Mouse (Mus musculus) thymus, postnatal 14 days (tissue): ENCODE measurements at regions not wholly inside any gene's neighbourhood (a gene's known extent, or its start where the extent isn't known, plus 50 kb on each side); places are given as distances from the start of the nearest gene placed in this dataset.

Source experiments
- DNase-seq: peaks from one replicate; pipeline ENCODE4 v3.0.0; 2021

DNA sequence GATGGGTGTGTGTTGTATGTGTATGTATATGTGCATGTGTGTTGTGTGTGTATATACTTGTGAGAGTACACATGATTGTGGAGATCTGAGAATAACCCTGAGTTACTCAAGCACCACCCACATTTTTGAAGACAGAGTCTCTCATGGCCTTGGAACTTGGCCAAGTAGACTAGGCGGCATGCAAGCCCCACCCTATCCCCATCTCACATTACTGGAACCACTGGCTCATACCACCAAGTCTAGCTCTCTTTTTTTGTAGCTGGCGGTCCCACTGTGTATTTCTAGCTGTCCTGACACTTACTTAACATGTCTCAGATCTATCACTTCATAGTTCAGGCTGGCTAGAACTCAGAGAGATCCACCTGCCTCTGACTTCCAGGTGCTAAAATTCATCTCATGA is 128.0 kb upstream of the Hs6st1 start:
- no peak for DNase-seq

GRCm38 (mm10) chr1:35941642-35942077 is 126.5 kb upstream of the Hs6st1 start:
- DNase-seq, result no peak

GRCm38 (mm10) chr1:35942222-35942621 is 126.0 kb upstream of the Hs6st1 start:
- no peak for DNase-seq

DNA sequence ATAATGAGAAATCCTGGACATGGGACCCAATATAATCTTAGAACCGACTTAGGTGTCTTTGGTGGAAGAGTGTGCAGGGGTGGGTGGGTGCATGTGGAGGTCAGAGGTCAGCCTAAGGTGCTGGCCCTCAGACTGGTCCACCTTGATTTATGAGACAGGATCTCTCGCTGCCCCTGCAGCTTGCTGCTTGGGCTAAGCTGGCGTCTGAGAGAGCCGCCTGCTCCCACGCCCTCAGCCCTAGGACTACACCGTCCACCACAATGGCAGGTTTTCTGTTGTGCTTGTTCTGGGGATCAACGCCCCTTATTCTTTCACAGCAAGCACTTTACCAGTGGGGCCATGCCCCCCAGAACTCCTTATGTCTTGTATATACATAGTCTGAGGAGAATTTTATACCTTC is 124.4 kb upstream of the Hs6st1 start:
- no peak for DNase-seq

GRCm38 (mm10) chr1:35944376-35944775 is 123.8 kb upstream of the Hs6st1 start:
- no peak for DNase-seq

GRCm38 (mm10) chr1:35944849-35945248 is 123.4 kb upstream of the Hs6st1 start:
- no peak for DNase-seq

- DNase-seq, result no peak
Measured at GRCm38 (mm10) chr1:35945596-35945995, 122.6 kb upstream of the Hs6st1 start.

DNA sequence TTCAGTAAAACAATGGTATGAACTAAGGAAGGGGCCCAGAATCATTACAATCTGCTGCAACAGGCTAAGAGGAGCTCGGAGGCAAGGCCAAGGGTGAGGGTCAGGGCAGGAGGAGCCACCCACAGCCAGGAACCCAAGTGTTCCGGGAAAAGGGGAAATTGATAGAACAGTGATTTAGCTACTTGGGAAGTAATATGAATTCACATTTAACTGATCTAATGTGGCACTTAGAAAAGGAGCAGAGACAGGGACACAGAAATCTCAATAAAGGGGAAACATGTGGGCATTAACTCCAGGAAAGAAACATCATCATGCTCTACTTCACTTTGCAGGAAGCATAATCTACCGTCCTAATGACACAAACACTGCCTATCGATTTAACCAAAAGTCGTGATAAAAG is 120.1 kb upstream of the Hs6st1 start:
- DNase-seq, result no peak

- DNase-seq, result no peak
Measured at GRCm38 (mm10) chr1:35951082-35951481, 117.1 kb upstream of the Hs6st1 start.

- DNase-seq, result no peak
Measured at GRCm38 (mm10) chr1:35953721-35954120, 114.5 kb upstream of the Hs6st1 start.

GRCm38 (mm10) chr1:35957425-35958372 is 110.5 kb upstream of the Hs6st1 start:
- no peak for DNase-seq

- DNase-seq, result no peak
Measured at GRCm38 (mm10) chr1:35959729-35960128, 108.5 kb upstream of the Hs6st1 start.

DNA sequence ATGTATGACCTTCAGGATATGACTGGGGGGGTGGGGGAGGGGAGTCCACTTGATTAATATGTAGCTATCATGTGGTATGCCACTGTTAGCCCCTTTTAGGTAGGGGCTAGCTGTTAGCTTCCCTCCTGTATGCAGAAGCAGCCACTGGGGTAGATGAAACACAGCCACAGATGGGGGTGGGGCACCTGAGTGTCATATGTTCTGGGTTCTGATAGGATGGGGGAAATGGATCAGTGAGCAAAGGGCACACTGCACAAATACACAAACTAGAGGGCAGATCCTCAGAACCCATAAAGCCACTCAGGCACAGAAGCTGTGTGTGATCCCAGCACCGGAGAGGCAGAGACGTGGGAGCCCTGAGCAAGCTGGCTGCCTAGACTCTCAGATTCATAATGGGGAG is 107.4 kb upstream of the Hs6st1 start:
- DNase-seq, result no peak

DNA sequence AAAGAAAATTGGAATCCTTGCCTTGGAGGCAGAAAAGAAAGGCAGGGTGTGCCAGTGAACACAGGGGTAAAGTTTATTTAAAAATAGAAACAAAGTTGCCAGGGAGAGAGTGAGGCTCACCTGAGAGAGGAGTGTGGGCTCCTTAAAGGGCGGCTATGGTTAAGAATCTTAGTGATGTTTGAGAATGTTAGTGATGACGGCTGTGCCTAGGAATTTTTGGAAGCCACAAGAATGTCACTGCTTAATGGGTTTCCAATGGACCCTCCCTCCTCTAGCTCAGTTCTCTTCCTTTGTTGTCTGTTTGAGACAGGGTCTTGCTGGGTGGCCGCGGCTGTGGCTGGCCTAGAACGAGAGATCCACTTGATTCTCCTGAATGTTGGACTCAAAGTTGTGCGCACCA is 106.3 kb upstream of the Hs6st1 start:
- DNase-seq, result no peak

GRCm38 (mm10) chr1:35968489-35968888 is 99.7 kb upstream of the Hs6st1 start:
- DNase-seq, result no peak

DNA sequence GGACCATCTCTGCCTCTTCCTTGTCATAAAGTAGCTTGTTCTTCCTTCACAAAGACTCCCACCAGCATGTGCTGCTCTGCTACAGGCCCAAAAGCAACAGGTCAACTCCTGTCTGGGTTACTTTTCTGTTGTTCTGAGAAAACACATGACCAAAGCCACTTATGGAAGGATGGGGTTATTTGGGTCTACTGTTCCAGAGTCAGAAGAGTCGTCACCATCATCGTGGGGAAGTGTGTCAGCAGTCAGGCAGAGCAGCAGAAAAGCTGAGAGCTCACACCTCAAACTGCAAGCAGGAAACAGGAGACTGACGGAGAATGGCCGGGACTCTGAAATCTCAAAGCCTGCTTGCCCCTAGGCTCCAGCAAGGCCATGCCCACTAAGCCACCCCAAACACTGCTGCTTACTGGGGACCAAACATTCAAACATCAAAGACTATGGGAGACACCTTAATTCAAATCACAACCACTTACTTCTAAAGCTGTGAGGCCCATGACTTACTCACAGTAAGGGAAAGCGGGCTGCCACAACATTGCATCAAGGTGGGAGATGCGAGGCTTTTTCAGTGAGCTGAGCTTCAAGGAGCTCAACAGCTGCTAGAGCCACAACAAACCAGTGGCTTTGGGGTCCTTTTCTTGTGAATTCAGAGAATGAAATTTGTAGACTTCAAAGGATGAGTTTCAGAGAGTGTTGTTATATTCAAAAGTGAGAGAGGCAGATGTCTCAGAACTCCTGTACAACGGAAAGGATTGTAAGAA is 96.6 kb upstream of the Hs6st1 start:
- peak; percentile 51 for DNase-seq

DNA sequence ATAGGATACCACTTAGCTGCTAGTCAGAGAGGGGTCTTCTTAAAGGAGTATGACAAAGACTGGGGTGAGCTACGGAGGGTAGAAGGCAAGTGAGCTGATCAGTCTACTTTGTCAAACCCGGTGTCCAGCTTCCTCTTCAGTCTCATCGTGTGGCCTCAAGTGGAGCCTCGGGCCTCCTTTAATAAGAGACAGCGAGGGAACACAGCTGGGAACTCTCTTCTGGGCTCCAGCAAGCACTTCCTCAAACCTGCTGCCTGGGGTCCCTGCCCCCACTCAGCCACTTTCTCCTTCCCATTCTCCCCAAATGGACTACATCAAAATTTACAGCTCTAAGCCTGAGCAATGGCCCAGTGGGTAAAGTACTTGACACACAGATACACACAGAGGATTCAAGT is 96.0 kb upstream of the Hs6st1 start:
- DNase-seq, result no peak

- DNase-seq, result no peak
Measured at GRCm38 (mm10) chr1:35973386-35973785, 94.8 kb upstream of the Hs6st1 start.

GRCm38 (mm10) chr1:35975611-35976208 is 92.5 kb upstream of the Hs6st1 start:
- no peak for DNase-seq

DNA sequence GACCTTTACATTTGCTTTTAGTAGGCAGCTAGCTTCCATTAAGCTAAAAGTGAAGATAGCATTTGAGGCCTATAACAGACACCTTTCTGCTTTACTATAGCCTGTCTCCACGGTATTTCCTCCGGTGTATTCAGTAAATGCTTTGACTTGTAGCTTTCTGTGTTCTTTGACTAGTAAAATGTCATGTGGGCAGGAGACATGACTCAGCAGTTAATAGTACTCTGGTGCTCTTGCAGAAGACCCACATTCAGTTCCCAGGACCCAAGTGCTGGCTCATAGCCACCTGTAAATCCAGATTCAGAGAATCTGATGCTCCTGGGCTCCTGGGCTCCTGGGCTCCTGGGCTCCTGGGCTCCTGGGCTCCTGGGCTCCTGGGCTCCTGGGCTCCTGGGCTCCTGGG is 91.7 kb upstream of the Hs6st1 start:
- no peak for DNase-seq

- DNase-seq, result no peak
Measured at GRCm38 (mm10) chr1:35978116-35978515, 90.1 kb upstream of the Hs6st1 start.

DNA sequence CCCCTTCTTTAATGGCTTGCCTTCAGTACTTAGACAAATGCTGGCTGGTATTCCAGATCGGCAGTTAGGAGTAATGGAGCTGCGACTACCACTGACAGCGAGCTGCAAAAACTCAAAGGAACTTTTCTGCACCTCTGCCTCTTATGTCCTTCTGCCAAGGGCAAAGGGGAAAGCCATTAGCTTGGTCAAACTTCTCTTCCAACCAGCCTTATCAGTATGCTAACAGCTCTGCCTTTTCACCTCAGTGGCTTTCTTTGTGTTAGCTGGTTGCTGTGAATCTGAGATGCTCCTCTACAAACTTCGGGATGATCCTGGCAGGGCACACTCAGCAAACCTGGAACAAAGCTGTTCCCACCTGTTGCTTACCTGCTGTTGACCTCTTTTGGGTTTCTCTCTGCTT is 89.4 kb upstream of the Hs6st1 start:
- DNase-seq, result no peak

GRCm38 (mm10) chr1:35981226-35981625 is 87.0 kb upstream of the Hs6st1 start:
- DNase-seq, result no peak

DNA sequence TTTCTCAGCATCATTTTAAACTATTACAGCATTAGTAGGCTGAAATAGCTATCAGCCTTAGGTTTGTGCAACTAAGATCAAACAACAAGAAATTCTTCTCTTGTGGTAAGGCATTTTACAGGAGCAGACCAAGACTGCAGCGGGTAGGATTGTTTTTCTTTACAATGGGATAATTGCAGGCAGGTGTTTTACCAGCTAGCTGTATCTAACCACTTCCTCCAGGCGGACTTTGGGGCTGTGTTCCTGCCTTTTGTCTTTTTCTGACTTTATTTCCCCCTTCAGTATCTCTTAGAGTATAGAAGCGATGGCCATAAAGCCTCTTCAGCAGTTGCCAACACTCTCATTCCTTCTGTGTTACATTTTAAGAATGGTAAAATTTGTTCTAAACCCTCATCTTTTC is 84.8 kb upstream of the Hs6st1 start:
- peak; percentile 56 for DNase-seq
